ENCODE assay signal across 10 mouse cellular contexts in genomic region chr11:97148591-97148990, GRCm38 (mm10). TPM values are rescaled to one million over a fixed set of nuclear protein-coding genes. Genes with fewer than 3 reads are reported as not detected.
DNase-seq lines count a peak whose midpoint lies in the region; ATAC-seq and TF ChIP-seq lines count a peak whose summit lies in the region.
"Had no signal": no experiment of that assay in that cellular context is flagged by ENCODE, and none has a peak within 500 bp of the region (broad histone marks: within the 10 kb centered on the region; RNA-seq: fewer than 3 reads in every experiment).

No protein-coding gene starts in this region.

- 49% methylated on average over 12 of the region's 12 CpGs for whole genome bisulfite sequencing in kidney, adult 2 months
- WGBS in embryonic facial prominence, embryonic 12.5 days, result 30% methylated on average over 12 of the region's 12 CpGs
- WGBS in hindbrain, postnatal 0 days, result 46% methylated on average over 12 of the region's 12 CpGs
- 39% methylated on average over 12 of the region's 12 CpGs for WGBS in midbrain, embryonic 13.5 days

- H3K27me3 ChIP-seq in kidney, adult 2 months (replicated peaks; ENCODE audit: control insufficient read depth, insufficient read depth, low read length), result no peaks in the 10 kb centered on the region; the same call in 1 of the 2 replicates
- H3K27me3 ChIP-seq in embryonic facial prominence, embryonic 12.5 days, result peaks cover 4% of the 10 kb centered on the region; the same call in 1 of the 2 replicates
- no peaks in the 10 kb centered on the region for H3K27me3 ChIP-seq in hindbrain, postnatal 0 days (ENCODE audit: insufficient read depth, low read length)
- peaks cover 21% of the 10 kb centered on the region for H3K27me3 ChIP-seq in midbrain, embryonic 13.5 days

- no peak overlapping the region for H3K27ac ChIP-seq in kidney, adult 2 months (ENCODE audit: insufficient read depth, low read depth, low read length)
- H3K27ac ChIP-seq in embryonic facial prominence, embryonic 12.5 days, result 0 out of 2 replicates have a peak overlapping the region, but pooled peaks have one; percentile 11
- H3K27ac ChIP-seq in hindbrain, postnatal 0 days, result no peak overlapping the region
- H3K27ac ChIP-seq in midbrain, embryonic 13.5 days, result no peak overlapping the region

- TF ChIP-seq CTCF in kidney, adult 2 months (conservative IDR thresholded peaks at IDR 0.05; ENCODE audit: insufficient read depth, insufficient read length, low read depth, low read length), result no peak
- TF ChIP-seq CTCF in hindbrain, postnatal 0 days (IDR thresholded peaks at IDR 0.05; ENCODE audit: low read depth), result no peak

- intact Hi-C loops in left cerebral cortex, postnatal 36 days (cut with DNase I), result loop anchor here (5.0 to 10.0 kb wide), 2 partner anchors 76 to 164 kb away; partner anchors contain the start of gene Sp2

- H3K4me2 ChIP-seq in embryonic facial prominence, embryonic 12.5 days (replicated peaks), result peak overlapping the region; percentile 69
- peak overlapping the region; percentile 76 for H3K4me2 ChIP-seq in hindbrain, postnatal 0 days (ENCODE audit: low read depth, low read length)
- peak overlapping the region; percentile 83 for H3K4me2 ChIP-seq in midbrain, embryonic 13.5 days (replicated peaks)

- H3K36me3 ChIP-seq in kidney, adult 2 months (ENCODE audit: control insufficient read depth, insufficient read depth, low read length), result no peaks in the 10 kb centered on the region
- peaks cover 43% of the 10 kb centered on the region for H3K36me3 ChIP-seq in embryonic facial prominence, embryonic 12.5 days
- peaks cover 35% of the 10 kb centered on the region; the same call in 1 of the 2 replicates for H3K36me3 ChIP-seq in hindbrain, postnatal 0 days (ENCODE audit: insufficient read depth, low read length)
- H3K36me3 ChIP-seq in midbrain, embryonic 13.5 days, result peaks cover 31% of the 10 kb centered on the region

- peak overlapping the region; percentile 27; the same call in 1 of the 2 replicates for H3K9ac ChIP-seq in embryonic facial prominence, embryonic 12.5 days
- H3K9ac ChIP-seq in hindbrain, postnatal 0 days (replicated peaks; ENCODE audit: low read length), result 0 out of 2 replicates have a peak overlapping the region, but pooled peaks have one; percentile 84
- H3K9ac ChIP-seq in midbrain, embryonic 13.5 days (replicated peaks), result peak overlapping the region; percentile 87; the same call in 1 of the 2 replicates

- TF ChIP-seq POLR2A in kidney, adult 2 months (IDR thresholded peaks at IDR 0.05; ENCODE audit: low read depth, low read length), result no peak

- ATAC-seq in embryonic facial prominence, embryonic 12.5 days (ENCODE audit: insufficient number of reproducible peaks, insufficient read depth, low FRiP score, low TSS enrichment), result no peak
- no peak for ATAC-seq in hindbrain, postnatal 0 days
- no peak for ATAC-seq in midbrain, embryonic 13.5 days

- H3K9me3 ChIP-seq in embryonic facial prominence, embryonic 12.5 days, result no peaks in the 10 kb centered on the region
- no peaks in the 10 kb centered on the region for H3K9me3 ChIP-seq in hindbrain, postnatal 0 days (ENCODE audit: low read length)
- H3K9me3 ChIP-seq in midbrain, embryonic 13.5 days, result no peaks in the 10 kb centered on the region

- DNase-seq in kidney, adult 2 months, result no peak
- DNase-seq in kidney, postnatal 10 days, result no peak
- no peak for DNase-seq in hindbrain, postnatal 0 days (ENCODE audit: low spot score)
- no peak for DNase-seq in left cerebral cortex, postnatal 36 days (ENCODE audit: low spot score in 2 of 2)
- no peak for DNase-seq in urinary bladder, adult 18-20 months (ENCODE audit: low spot score in 2 of 2)
- no peak for DNase-seq in adrenal gland, adult 8-10 months
- DNase-seq: cerebellum, adult 18-20 months had no signal

- H3K4me3 ChIP-seq in kidney, adult 2 months (ENCODE audit: insufficient read depth, low read depth, low read length), result peak overlapping the region; percentile 57
- peak overlapping the region; percentile 61; the same call in 1 of the 2 replicates for H3K4me3 ChIP-seq in embryonic facial prominence, embryonic 12.5 days
- H3K4me3 ChIP-seq in hindbrain, postnatal 0 days (ENCODE audit: low read length), result no peak overlapping the region
- H3K4me3 ChIP-seq in midbrain, embryonic 13.5 days (replicated peaks), result no peak overlapping the region

- H3K4me1 ChIP-seq in kidney, adult 2 months (ENCODE audit: control insufficient read depth, insufficient read depth, low read length), result no peaks in the 10 kb centered on the region
- H3K4me1 ChIP-seq in embryonic facial prominence, embryonic 12.5 days, result peaks cover 44% of the 10 kb centered on the region
- H3K4me1 ChIP-seq in hindbrain, postnatal 0 days (ENCODE audit: insufficient read depth, low read length), result peaks cover 21% of the 10 kb centered on the region
- peaks cover 38% of the 10 kb centered on the region for H3K4me1 ChIP-seq in midbrain, embryonic 13.5 days (replicated peaks)

RNA-seq across cellular contexts. Expression of gene Tbkbp1, which starts 2.7 kb away (rescaled TPM):
- polyA plus RNA-seq in kidney, adult 2 months (2012; rRNA removed), result 10.4 and 12.1 TPM in 2 replicates
- polyA plus RNA-seq in embryonic facial prominence, embryonic 12.5 days (2016; fragmentation: Nextera tagmentation; extraction: Ambion mirVana), result 9.6 and 10.4 TPM in 2 replicates
- 45.4 and 53.8 TPM in 2 replicates for total RNA-seq in hindbrain, postnatal 0 days (2014; rRNA removed)
- 9.6 and 10.1 TPM in 2 replicates for polyA plus RNA-seq in hindbrain, postnatal 0 days (2015; fragmentation: Nextera tagmentation; extraction: Ambion mirVana)
- polyA plus RNA-seq in midbrain, embryonic 13.5 days (2015; fragmentation: Nextera tagmentation; extraction: Ambion mirVana), result 5.6 and 6.7 TPM in 2 replicates
- total RNA-seq in left cerebral cortex, postnatal 36 days (2021), result 10 to 100 TPM; 42.9 to 53.7 TPM
- 10 to 100 TPM in 3 of 4 experiments, 1 to 10 TPM in 1; 9.5 to 13.8 (median 11.6) TPM for total RNA-seq in adrenal gland, adult 8-10 months (2022)

RNA-seq across cellular contexts. Expression of gene Tbx21, which starts 33.5 kb away (rescaled TPM):
- 0.20 and 0.56 TPM in 2 replicates for polyA plus RNA-seq in kidney, adult 2 months (2012; rRNA removed)
- polyA plus RNA-seq in embryonic facial prominence, embryonic 12.5 days (2016; fragmentation: Nextera tagmentation; extraction: Ambion mirVana), result 0.14 and 0.20 TPM in 2 replicates
- 0.89 TPM in 1 of 2 replicates, not detected in the other for total RNA-seq in hindbrain, postnatal 0 days (2014; rRNA removed)
- polyA plus RNA-seq in hindbrain, postnatal 0 days (2015; fragmentation: Nextera tagmentation; extraction: Ambion mirVana), result 0.11 and 0.16 TPM in 2 replicates
- polyA plus RNA-seq in midbrain, embryonic 13.5 days (2015; fragmentation: Nextera tagmentation; extraction: Ambion mirVana), result 0.08 and 0.16 TPM in 2 replicates
- under 1 TPM; 0.17 to 0.32 TPM for total RNA-seq in left cerebral cortex, postnatal 36 days (2021)
- total RNA-seq in adrenal gland, adult 8-10 months (2022), result under 1 TPM; 0.31 to 0.51 (median 0.48) TPM
- total RNA-seq: G1E had no signal
- polyA plus RNA-seq: G1E had no signal

RNA-seq across cellular contexts. Expression of gene Kpnb1, which starts 39.1 kb away (rescaled TPM):
- polyA plus RNA-seq in kidney, adult 2 months (2012; rRNA removed), result 22.3 and 25.6 TPM in 2 replicates
- polyA plus RNA-seq in embryonic facial prominence, embryonic 12.5 days (2016; fragmentation: Nextera tagmentation; extraction: Ambion mirVana), result 65.5 and 65.8 TPM in 2 replicates
- 97.9 and 100 TPM in 2 replicates for total RNA-seq in hindbrain, postnatal 0 days (2014; rRNA removed)
- polyA plus RNA-seq in hindbrain, postnatal 0 days (2015; fragmentation: Nextera tagmentation; extraction: Ambion mirVana), result 26.1 and 26.9 TPM in 2 replicates
- polyA plus RNA-seq in midbrain, embryonic 13.5 days (2015; fragmentation: Nextera tagmentation; extraction: Ambion mirVana), result 43.0 and 47.3 TPM in 2 replicates
- 100 to 1,000 TPM; 114 to 119 TPM for total RNA-seq in left cerebral cortex, postnatal 36 days (2021)
- 100 to 1,000 TPM; 115 to 133 (median 124) TPM for total RNA-seq in adrenal gland, adult 8-10 months (2022)

Comparison
In these comparisons a context has a peak if more than half of its experiments do, and no peak if none do; other contexts are left out.
1. H3K4me3 ChIP-seq: peak in kidney, adult 2 months (single experiment) and embryonic facial prominence, embryonic 12.5 days (single experiment); none in hindbrain, postnatal 0 days (single experiment) and midbrain, embryonic 13.5 days (single experiment).
2. H3K9ac ChIP-seq: peak in every context shown above with its lines; median percentile 87 in midbrain, embryonic 13.5 days; 84 in hindbrain, postnatal 0 days; 27 in embryonic facial prominence, embryonic 12.5 days.
3. Peak in every context shown above with its lines, with median percentiles within 50 percentile points of each other: H3K4me2 ChIP-seq.